Mouse (Mus musculus): ENCODE measurements around the gene Cyp3a16. TPM values are rescaled to one million over a fixed set of nuclear protein-coding genes. Genes with fewer than 3 reads are reported as not detected.
"Not testable (repeated sequence)": the region's sequence is repeated elsewhere in the genome, so short reads cannot be mapped to it uniquely, and the experiment has no call there.

Cyp3a16 gene
- polyA plus RNA-seq (2015; fragmentation: Nextera tagmentation; extraction: Ambion mirVana): not detected in 2 replicates

- not testable (repeated sequence) for ATAC-seq (ENCODE audit: insufficient number of reproducible peaks, insufficient read depth, low FRiP score, low TSS enrichment, low read depth); H3K27me3 ChIP-seq; H3K27ac ChIP-seq; H3K36me3 ChIP-seq; H3K9ac ChIP-seq; H3K4me1 ChIP-seq; H3K9me3 ChIP-seq; H3K4me3 ChIP-seq; H3K4me2 ChIP-seq
- 81% methylated on average over 2 of the region's 2 CpGs for WGBS
These were observed at the start of gene Cyp3a16 for GRCm38 (mm10) chr5:145469623-145470022. Cyp3a16 (minus strand) TSS chr5:145469723.

- Histone ChIP-seq H3K4me3 (no peak overlapping the region), H3K27me3 (no peaks in the 10 kb centered on the region), H3K27ac (no peak overlapping the region), H3K4me2 (no peak overlapping the region), H3K9me3 (no peaks in the 10 kb centered on the region), H3K4me1 (no peaks in the 10 kb centered on the region), H3K9ac (no peak overlapping the region), H3K36me3 (no peaks in the 10 kb centered on the region)
- no CpG with 5 or more reads among the region's 6 CpGs for WGBS
- no peak for ATAC-seq (ENCODE audit: insufficient number of reproducible peaks, insufficient read depth, low FRiP score, low TSS enrichment, low read depth)
These were observed 20.8 kb upstream of the Cyp3a16 start for GRCm38 (mm10) chr5:145490300-145490699.

DNA sequence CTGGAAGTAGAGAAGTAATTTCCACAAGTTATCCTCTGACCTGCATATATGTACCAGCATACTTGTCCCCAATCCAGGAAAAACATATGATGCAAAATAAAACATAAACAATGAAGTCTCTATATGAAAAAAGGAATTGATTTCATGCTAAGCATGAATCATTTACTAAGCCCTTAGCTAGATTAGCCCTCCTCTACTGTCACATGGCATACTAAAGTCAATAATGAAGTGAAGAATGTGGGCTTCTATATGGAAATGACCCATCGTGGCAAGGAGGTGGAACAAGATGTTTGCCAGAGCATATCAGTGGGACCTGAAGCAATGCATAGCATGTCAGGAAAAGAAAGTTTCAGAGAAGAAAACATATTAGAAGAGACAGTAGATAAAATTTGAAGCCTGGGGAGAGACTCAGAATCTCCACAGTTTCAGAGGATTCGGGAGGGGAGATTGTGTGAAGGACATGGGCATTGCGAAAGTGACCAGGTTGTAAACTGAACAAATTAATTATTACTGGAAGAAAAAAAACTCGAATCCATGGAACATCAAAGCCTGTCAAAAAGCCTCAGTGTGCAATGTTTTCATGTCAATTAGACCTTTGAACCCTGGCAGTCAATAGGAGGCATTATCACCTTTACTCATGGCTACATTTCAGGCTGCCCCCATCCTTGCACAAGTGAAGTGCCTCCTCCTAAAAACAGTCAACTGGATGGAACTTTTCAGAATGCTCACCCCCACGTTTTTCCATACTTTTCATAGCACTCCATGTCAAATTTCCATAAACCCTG lies 5.0 kb downstream of the Cyp3a16 start:
- Histone ChIP-seq H3K4me3 (no peak overlapping the region), H3K4me1 (no peaks in the 10 kb centered on the region), H3K9ac (no peak overlapping the region), H3K4me2 (no peak overlapping the region), H3K27me3 (no peaks in the 10 kb centered on the region), H3K9me3 (peaks cover 10% of the 10 kb centered on the region), H3K36me3 (no peaks in the 10 kb centered on the region), H3K27ac (no peak overlapping the region)
- ATAC-seq (ENCODE audit: insufficient number of reproducible peaks, insufficient read depth, low FRiP score, low TSS enrichment, low read depth): no peak
- 58% methylated on average over 5 of the region's 5 CpGs for WGBS

- Histone ChIP-seq H3K27ac (no peak overlapping the region), H3K36me3 (no peaks in the 10 kb centered on the region), H3K9ac (no peak overlapping the region), H3K4me3 (no peak overlapping the region), H3K4me2 (no peak overlapping the region), H3K27me3 (no peaks in the 10 kb centered on the region), H3K4me1 (no peaks in the 10 kb centered on the region), H3K9me3 (peaks cover 8% of the 10 kb centered on the region)
- no peak for ATAC-seq (ENCODE audit: insufficient number of reproducible peaks, insufficient read depth, low FRiP score, low TSS enrichment, low read depth)
- 76% methylated on average over 4 of the region's 4 CpGs for WGBS
These were observed 7.2 kb downstream of the Cyp3a16 start for GRCm38 (mm10) chr5:145462321-145462720.

- Histone ChIP-seq H3K36me3 (no peaks in the 10 kb centered on the region), H3K4me1 (no peaks in the 10 kb centered on the region), H3K4me3 (no peak overlapping the region), H3K9me3 (peaks cover 12% of the 10 kb centered on the region), H3K27me3 (no peaks in the 10 kb centered on the region), H3K9ac (no peak overlapping the region), H3K4me2 (no peak overlapping the region), H3K27ac (no peak overlapping the region)
- WGBS: 88% methylated on average over 4 of the region's 4 CpGs
- no peak for ATAC-seq (ENCODE audit: insufficient number of reproducible peaks, insufficient read depth, low FRiP score, low TSS enrichment, low read depth)
These were observed 15.1 kb downstream of the Cyp3a16 start for GRCm38 (mm10) chr5:145454389-145454788.

DNA sequence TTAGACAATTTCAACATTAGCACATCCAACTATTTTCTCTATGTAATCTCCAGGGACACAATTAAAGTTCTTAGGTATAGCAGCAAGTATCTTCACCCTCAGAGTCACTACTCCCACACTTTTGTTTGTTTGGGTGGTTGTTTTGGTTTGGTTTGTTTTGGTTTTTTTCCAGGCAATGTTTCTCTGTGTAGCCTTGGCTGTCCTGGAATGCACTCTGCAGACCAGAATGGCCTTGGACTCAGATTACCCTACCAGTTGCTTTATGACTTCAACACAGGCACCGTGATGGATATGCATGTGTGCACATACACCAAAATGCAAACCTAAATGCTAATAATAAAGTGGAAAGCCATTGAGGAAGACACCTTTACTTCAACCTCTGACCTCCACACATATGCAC lies 35.8 kb downstream of the Cyp3a16 start:
- Histone ChIP-seq H3K36me3 (no peaks in the 10 kb centered on the region), H3K27me3 (no peaks in the 10 kb centered on the region), H3K4me2 (no peak overlapping the region), H3K9me3 (peaks cover 18% of the 10 kb centered on the region; the same call in 1 of the 2 replicates), H3K4me1 (no peaks in the 10 kb centered on the region), H3K27ac (no peak overlapping the region), H3K4me3 (no peak overlapping the region), H3K9ac (no peak overlapping the region)
- 81% methylated on average over 1 of the region's 1 CpGs for WGBS
- no peak for ATAC-seq (ENCODE audit: insufficient number of reproducible peaks, insufficient read depth, low FRiP score, low TSS enrichment, low read depth)

- Histone ChIP-seq H3K9ac (no peak overlapping the region), H3K4me3 (no peak overlapping the region), H3K9me3 (peaks cover 20% of the 10 kb centered on the region; the same call in 1 of the 2 replicates), H3K27me3 (no peaks in the 10 kb centered on the region), H3K4me1 (no peaks in the 10 kb centered on the region), H3K36me3 (no peaks in the 10 kb centered on the region), H3K27ac (no peak overlapping the region), H3K4me2 (no peak overlapping the region)
- no peak for ATAC-seq (ENCODE audit: insufficient number of reproducible peaks, insufficient read depth, low FRiP score, low TSS enrichment, low read depth)
These were observed 38.5 kb downstream of the Cyp3a16 start for GRCm38 (mm10) chr5:145431004-145431403.

DNA sequence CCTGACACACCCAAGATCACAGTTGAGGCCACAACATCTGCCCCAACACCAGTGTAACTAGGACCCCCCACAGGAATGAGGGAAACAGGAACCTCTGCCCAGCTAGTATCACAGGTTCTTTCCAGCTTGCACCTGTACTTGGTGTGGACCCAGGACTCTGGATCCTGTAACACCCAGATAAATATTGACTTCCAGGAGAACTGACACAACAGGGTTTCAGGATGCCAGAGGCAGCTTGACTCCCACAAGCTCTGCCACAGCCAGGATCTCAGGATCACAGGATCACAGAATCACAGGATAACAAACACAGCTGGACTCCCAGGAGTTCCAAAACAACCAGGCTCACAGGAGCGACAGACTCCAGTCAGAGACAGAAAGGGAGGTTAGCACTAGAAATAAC lies 47.2 kb downstream of the Cyp3a16 start:
- H3K36me3 ChIP-seq: no peaks in the 10 kb centered on the region
- no peak for ATAC-seq (ENCODE audit: insufficient number of reproducible peaks, insufficient read depth, low FRiP score, low TSS enrichment, low read depth)
- 70% methylated on average over 1 of the region's 1 CpGs for WGBS
- no peak overlapping the region for H3K9ac ChIP-seq
- H3K9me3 ChIP-seq: peaks cover 3% of the 10 kb centered on the region; the same call in 1 of the 2 replicates
- H3K27ac ChIP-seq: no peak overlapping the region
- no peaks in the 10 kb centered on the region for H3K27me3 ChIP-seq
- H3K4me3 ChIP-seq: no peak overlapping the region
- H3K4me1 ChIP-seq: no peaks in the 10 kb centered on the region
- H3K4me2 ChIP-seq: no peak overlapping the region

DNA sequence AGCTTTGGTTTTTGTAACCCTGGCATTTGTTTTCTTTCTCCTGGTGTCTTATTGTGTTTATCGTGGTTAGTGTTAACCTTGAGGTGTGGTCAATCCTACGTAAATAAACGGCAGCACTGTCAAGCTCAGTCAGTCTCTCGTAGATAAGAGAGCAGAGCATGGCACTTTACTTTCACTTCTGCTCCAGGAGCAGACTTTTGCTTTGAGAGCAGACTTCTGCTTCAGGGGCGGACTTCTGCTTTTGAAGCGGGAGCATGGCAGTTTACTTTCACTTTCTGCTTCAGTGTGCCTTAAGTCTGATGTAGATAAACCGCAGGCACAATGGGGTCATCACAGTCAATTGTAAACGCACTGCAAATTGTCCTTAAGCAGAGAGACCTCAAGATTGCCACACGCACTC lies 54.1 kb downstream of the Cyp3a16 start:
- not testable (repeated sequence) for H3K9ac ChIP-seq; H3K4me3 ChIP-seq; H3K4me1 ChIP-seq; H3K27ac ChIP-seq; H3K27me3 ChIP-seq; ATAC-seq (ENCODE audit: insufficient number of reproducible peaks, insufficient read depth, low FRiP score, low TSS enrichment, low read depth); H3K4me2 ChIP-seq; H3K36me3 ChIP-seq
- WGBS: 87% methylated on average over 9 of the region's 9 CpGs
- peaks cover 25% of the 10 kb centered on the region for H3K9me3 ChIP-seq

Other genes with a start within 250 kb of the Cyp3a16 start
- 33.7 and 36.2 TPM in 2 replicates for gene Zfp655, start 238.0 kb downstream of the Cyp3a16 start, polyA plus RNA-seq (2015; fragmentation: Nextera tagmentation; extraction: Ambion mirVana)
- 0.80 and 0.83 TPM in 2 replicates for gene Zscan25, start 189.2 kb downstream of the Cyp3a16 start, polyA plus RNA-seq (2015; fragmentation: Nextera tagmentation; extraction: Ambion mirVana)
- gene Cyp3a57, start 124.4 kb downstream of the Cyp3a16 start, polyA plus RNA-seq (2015; fragmentation: Nextera tagmentation; extraction: Ambion mirVana): not detected in 2 replicates
- not detected in 2 replicates for gene Cyp3a41b, start 115.0 kb upstream of the Cyp3a16 start, polyA plus RNA-seq (2015; fragmentation: Nextera tagmentation; extraction: Ambion mirVana)